Mouse (Mus musculus) neural tube, embryonic 11.5 days (tissue): ENCODE results near the gene Gm128. TPM values are rescaled to one million over a fixed set of nuclear protein-coding genes. Genes with fewer than 3 reads are reported as not detected.
A peak's percentile ranks its signal among the peaks of the same experiment; 100 is the strongest.
"Not testable (repeated sequence)": the region's sequence is repeated elsewhere in the genome, so short reads cannot be mapped to it uniquely, and the experiment has no call there.

ENCODE experiments used
- ATAC-seq: fragments of 200-750 bp; cut with Nextera tagmentation; 2 replicates; pipeline ENCODE4 v1.8.0; 2017; ENCODE audit warnings: moderate number of reproducible peaks, mild to moderate bottlenecking, moderate TSS enrichment, moderate library complexity; ENCODE audit not compliant: insufficient read depth, low FRiP score, low TSS enrichment
- DNase-seq: peaks from one replicate; pipeline ENCODE4 v3.0.0-alpha.2; 2015; ENCODE audit warnings: low spot score
- H3K27ac ChIP-seq: fragments of 300-500 bp; sonication (generic); 2 replicates; pipeline ENCODE4 v1.5.1; 2014; ENCODE audit warnings: low read depth, mild to moderate bottlenecking, low read length
- H3K27me3 ChIP-seq: fragments of 300-500 bp; sonication (generic); 2 replicates; pipeline ENCODE4 v1.6.1; 2014; ENCODE audit warnings: mild to moderate bottlenecking, low read length, mixed read lengths; ENCODE audit not compliant: control insufficient read depth, insufficient read depth
- H3K36me3 ChIP-seq: fragments of 300-500 bp; sonication (generic); 2 replicates; pipeline ENCODE4 v1.6.1; 2014; ENCODE audit warnings: mild to moderate bottlenecking, low read length, moderate library complexity, mixed read lengths; ENCODE audit not compliant: control insufficient read depth, insufficient read depth
- H3K4me1 ChIP-seq: fragments of 300-500 bp; sonication (generic); 2 replicates; pipeline ENCODE4 v1.6.1; 2014; ENCODE audit warnings: low read length, mixed read lengths; ENCODE audit not compliant: control insufficient read depth, insufficient read depth
- H3K4me2 ChIP-seq: fragments of 300-500 bp; sonication (generic); 2 replicates; pipeline ENCODE4 v1.6.1; 2014; ENCODE audit warnings: low read depth, mild to moderate bottlenecking, moderate library complexity
- H3K4me3 ChIP-seq: fragments of 300-500 bp; sonication (generic); 2 replicates; pipeline ENCODE4 v1.5.1; 2014; ENCODE audit warnings: low read depth, low read length
- H3K9ac ChIP-seq: fragments of 300-500 bp; sonication (generic); 2 replicates; pipeline ENCODE4 v1.6.1; 2014; ENCODE audit warnings: mild to moderate bottlenecking, low read length
- H3K9me3 ChIP-seq: fragments of 300-500 bp; sonication (generic); 2 replicates; pipeline ENCODE4 v1.6.1; 2016; ENCODE audit warnings: low read length; ENCODE audit not compliant: control insufficient read depth
- WGBS: fragments of 180-500 bp; shearing (Covaris S2); extraction: QIAGEN DNeasy Blood & Tissue Kit; methylation state at CpG from one replicate; pipeline ENCODE4 v1.1.7; 2014; 5-methylcytosine and 5-hydroxymethylcytosine counted together
- polyA plus RNA-seq: library from polyadenylated mRNA; unstranded; fragments of >200 nt; fragmentation: Nextera tagmentation; extraction: Ambion mirVana; gene quantifications from 2 replicates; pipeline ENCODE4 v1.2.1, GENCODE M21; 2014

Gm128 gene
- polyA plus RNA-seq, 1 experiment from 2014 or later = 0.33 TPM

DNA sequence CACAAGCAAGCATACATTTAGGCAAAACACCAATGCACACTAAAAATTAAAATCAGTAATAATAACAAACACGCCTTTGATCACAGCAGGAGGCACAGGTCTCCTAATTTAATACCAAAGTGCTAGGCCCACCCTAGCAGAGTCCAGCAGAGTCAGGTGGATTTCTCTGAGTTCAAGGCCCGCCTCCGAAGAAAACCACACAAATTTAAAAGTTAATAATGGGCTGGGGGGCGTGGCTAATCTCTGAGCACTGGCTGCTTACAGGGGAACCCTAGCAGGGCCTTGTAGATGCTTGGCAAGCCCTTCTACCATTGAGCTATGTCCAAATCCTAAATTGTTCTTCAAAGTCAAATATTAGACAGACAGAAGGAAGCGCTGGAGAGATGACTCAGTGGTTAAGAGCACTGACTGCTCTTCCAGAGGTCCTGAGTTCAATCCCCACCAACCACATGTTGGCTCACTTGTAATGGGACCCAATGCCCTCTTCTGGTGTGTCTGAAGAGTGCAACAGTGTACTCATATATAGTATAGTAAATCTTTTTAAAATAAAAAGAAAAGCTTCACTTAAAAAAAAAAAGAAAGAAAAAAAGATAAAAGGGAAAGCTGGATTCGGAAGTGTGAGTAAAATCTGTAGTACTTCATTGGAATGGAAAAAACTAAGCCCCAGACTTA is 22.8 kb downstream of the Gm128 start:
- no peak for DNase-seq
- peak overlapping the region; percentile 90; the same call in 1 of the 2 replicates for H3K27ac ChIP-seq
- no peak overlapping the region; the same call in 1 of the 2 replicates for H3K9ac ChIP-seq
- no peaks in the 10 kb centered on the region for H3K9me3 ChIP-seq
- no peak for ATAC-seq
- peaks cover 11% of the 10 kb centered on the region for H3K36me3 ChIP-seq
- peak overlapping the region; percentile 57; the same call in 1 of the 2 replicates for H3K4me3 ChIP-seq
- 84% methylated on average over 6 of the region's 6 CpGs for WGBS
- peak overlapping the region; percentile 49 for H3K4me2 ChIP-seq
- no peaks in the 10 kb centered on the region for H3K27me3 ChIP-seq
- H3K4me1 ChIP-seq = peaks cover 6% of the 10 kb centered on the region; the same call in 1 of the 2 replicates

DNA sequence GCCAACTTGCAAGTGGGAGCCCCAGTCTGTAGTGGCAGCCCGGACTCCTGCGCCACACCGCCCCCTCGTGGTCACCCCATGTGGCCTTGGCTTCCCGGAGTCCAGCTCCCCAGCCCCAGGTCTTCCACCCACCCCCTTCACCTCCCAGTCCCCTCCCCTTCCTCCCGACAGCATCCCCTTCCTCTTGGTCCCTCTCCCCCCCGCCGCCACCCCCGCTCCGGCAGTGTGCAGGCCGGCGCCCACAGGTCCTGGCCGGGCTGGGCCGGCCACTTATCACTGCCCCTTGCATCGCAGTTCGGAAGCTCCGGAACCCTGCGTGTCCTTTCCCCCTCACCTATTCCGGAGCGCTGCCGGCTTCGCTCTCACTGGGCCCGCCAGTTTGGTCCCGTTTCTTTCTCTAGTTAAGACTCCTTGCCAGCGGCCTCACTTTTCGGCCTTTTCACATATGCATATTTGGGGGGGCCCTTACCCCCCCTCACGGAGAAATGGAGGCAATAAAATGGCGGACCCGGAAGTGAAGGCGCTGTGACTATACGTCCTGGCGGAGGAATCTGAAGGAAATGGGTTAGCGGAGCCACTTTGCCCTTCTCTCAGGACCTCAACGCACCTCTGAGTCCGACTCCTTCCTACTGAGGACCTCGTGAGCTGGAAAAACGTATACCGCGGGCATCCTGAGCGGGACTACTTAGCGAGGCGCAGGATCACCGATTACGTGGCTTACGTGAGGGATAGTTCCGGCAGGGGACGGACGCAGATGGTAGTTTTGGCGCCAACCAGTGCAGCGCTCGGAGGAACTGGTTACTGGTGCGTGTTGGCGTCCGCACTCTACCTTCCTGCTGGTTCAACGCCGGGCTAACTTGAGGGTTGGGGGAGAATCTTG is 23.9 kb downstream of the Gm128 start, which contains the start of gene Gabpb2:
Gene Gabpb2 (minus strand): TSS at position 662 of the 880 bp plus-strand sequence.
- Histone ChIP-seq H3K4me3 (peak within 1 kb of the TSS; percentile 57), H3K36me3 (peaks cover 9% of the 10 kb centered on the region), H3K4me1 (peaks cover 6% of the 10 kb centered on the region; the same call in 1 of the 2 replicates), H3K27me3 (no peaks in the 10 kb centered on the region), H3K9me3 (no peaks in the 10 kb centered on the region), H3K9ac (peak within 1 kb of the TSS; percentile 79), H3K27ac (peak within 1 kb of the TSS; percentile 90), H3K4me2 (peak within 1 kb of the TSS; percentile 49)
- ATAC-seq = peak; percentile 90
- peak; percentile 94 for DNase-seq
- under 1% methylated on average over 52 of the region's 56 CpGs for WGBS

DNA sequence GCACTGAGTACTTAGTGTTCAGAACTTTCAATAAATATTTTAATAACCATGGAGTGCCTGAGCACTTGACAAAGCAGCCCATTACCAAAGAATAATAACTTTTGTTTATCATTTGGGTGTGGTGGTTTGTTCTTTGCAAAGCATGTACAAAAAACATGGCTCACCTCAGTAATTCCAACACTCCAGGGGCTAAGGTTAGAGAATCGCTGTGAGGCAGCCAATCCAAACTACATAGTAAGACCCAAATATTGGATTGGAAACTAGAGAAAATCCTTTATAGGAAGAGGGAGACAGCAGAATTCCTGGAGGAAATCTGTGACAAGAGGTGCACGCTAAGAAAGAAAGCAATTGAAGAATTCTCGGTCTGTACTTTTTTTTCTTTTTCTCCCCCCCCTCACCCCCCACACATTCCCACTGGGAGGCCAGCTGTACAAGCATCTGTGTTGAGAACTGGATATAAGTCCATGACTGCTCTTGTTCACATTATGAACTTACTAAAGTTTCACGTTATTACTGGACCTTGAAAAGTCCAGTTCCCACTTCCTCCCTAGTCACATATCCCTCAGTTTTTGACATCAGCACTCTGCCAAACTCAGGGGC is 24.6 kb downstream of the Gm128 start:
- Histone ChIP-seq H3K4me2 (peak overlapping the region; percentile 49), H3K4me1 (peaks cover 6% of the 10 kb centered on the region; the same call in 1 of the 2 replicates), H3K4me3 (peak overlapping the region; percentile 57), H3K9me3 (no peaks in the 10 kb centered on the region), H3K27me3 (no peaks in the 10 kb centered on the region), H3K36me3 (peaks cover 9% of the 10 kb centered on the region), H3K9ac (peak overlapping the region; percentile 79), H3K27ac (peak overlapping the region; percentile 90)
- ATAC-seq (no peak; the same call in 1 of the 2 replicates), DNase-seq (no peak)
- 24% methylated on average over 4 of the region's 4 CpGs for WGBS

DNA sequence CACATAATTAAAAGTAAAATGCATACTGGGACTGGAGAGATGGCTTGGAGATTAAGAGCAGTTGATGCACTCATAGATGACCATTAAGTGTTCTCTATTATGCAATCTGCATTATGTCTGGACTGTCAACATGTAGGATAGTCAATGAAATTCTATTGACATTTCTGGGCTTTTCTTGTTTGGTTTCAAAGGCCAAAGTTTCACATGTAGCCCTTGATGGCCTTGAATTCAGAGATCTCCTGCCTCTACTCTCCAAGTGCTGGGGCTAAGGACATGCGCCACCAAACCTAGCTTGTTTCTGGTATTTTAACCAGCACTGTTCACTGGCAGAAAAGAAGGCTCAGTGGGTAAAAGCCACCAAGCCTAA is 27.8 kb downstream of the Gm128 start:
- Histone ChIP-seq H3K27ac (no peak overlapping the region), H3K4me1 (peaks cover 6% of the 10 kb centered on the region; the same call in 1 of the 2 replicates), H3K9ac (no peak overlapping the region), H3K9me3 (no peaks in the 10 kb centered on the region), H3K4me3 (no peak overlapping the region), H3K36me3 (peaks cover 2% of the 10 kb centered on the region; the same call in 1 of the 2 replicates), H3K27me3 (no peaks in the 10 kb centered on the region), H3K4me2 (no peak overlapping the region)
- no peak for DNase-seq
- 100% methylated on average over 1 of the region's 1 CpGs for WGBS
- no peak for ATAC-seq

DNA sequence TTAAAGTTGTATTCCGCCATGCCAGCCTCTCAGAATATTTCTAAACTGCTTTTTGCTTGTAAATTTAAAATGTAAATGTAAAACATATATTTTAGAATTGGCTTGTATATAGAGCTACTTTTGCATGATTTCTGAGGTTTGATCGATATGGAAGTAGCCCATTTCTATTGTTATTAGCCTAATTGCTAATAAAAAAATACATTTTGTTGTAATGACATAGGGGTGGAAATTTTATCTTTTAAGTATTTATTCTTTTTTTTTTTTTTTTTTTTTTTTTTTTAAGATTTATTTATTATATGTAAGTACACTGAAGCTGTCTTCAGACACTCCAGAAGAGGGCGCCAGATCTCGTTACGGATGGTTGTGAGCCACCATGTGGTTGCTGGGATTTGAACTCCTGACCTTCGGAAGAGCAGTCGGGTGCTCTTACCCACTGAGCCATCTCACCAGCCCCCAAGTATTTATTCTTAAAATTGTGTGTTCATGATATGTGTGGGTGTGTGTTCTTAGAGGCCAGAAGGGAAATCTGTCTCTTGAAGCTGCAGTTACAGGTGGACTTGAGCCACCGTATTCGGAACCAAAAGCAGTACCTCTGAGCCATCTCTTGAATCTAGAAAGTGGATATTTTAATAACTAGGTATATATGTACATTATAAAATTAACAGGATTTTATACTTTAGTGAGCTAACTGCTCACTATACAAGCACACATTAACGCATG is 28.3 kb downstream of the Gm128 start:
- not testable (repeated sequence) for H3K9me3 ChIP-seq, H3K4me1 ChIP-seq, H3K9ac ChIP-seq, H3K36me3 ChIP-seq, H3K4me2 ChIP-seq, H3K27ac ChIP-seq, ATAC-seq, DNase-seq, H3K4me3 ChIP-seq, H3K27me3 ChIP-seq
- WGBS = 95% methylated on average over 7 of the region's 10 CpGs

DNA sequence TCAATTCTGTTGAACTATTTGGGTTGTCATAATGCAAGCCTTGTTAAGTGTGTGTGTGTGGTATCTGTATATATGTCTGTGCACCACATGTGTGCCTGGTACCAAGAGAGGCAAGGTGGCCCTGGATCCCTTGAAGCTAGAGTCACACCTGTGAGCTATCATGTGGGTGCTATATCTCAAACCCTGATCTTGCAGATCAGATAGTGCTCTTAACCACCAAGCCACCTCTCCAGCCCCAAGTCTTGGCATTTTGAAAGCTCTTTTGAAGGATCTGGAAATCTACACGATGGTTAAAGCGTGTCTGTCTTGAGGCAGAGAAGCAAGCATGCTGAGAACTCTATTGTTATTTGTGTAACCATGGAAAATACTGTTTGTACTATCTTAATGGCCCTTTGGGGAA is 30.8 kb downstream of the Gm128 start:
- Histone ChIP-seq H3K4me2 (no peak overlapping the region), H3K27ac (no peak overlapping the region), H3K36me3 (peaks cover 2% of the 10 kb centered on the region; the same call in 1 of the 2 replicates), H3K27me3 (no peaks in the 10 kb centered on the region), H3K4me1 (no peaks in the 10 kb centered on the region), H3K4me3 (no peak overlapping the region), H3K9me3 (no peaks in the 10 kb centered on the region), H3K9ac (no peak overlapping the region)
- DNase-seq (no peak), ATAC-seq (no peak)
- WGBS = 86% methylated on average over 2 of the region's 2 CpGs

DNA sequence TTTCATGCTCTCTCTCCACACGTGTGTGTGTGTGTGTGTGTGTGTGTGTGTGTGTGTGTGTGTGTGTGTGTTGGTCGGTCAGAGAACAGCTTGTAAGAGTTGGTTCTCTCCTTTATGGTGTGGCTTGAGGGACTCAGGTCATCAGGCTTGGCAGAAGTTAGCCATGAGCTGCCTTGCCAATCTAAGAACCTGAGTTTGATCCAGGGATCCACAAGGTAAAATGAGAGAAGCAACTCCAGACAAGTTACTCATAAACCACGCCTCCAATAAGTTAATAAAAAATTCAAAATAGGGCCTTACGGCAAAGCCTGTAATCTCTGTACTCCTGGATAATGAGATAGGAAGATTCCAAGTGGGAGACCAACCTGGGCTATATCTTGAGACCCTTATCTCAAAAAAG is 33.1 kb downstream of the Gm128 start:
- H3K9ac ChIP-seq = no peak overlapping the region
- H3K4me2 ChIP-seq = no peak overlapping the region
- no peak overlapping the region for H3K27ac ChIP-seq
- H3K27me3 ChIP-seq = no peaks in the 10 kb centered on the region
- no peaks in the 10 kb centered on the region for H3K9me3 ChIP-seq
- DNase-seq (no peak), ATAC-seq (no peak)
- H3K36me3 ChIP-seq = no peaks in the 10 kb centered on the region; the same call in 1 of the 2 replicates
- WGBS = 90% methylated on average over 4 of the region's 4 CpGs
- H3K4me1 ChIP-seq = no peaks in the 10 kb centered on the region
- no peak overlapping the region for H3K4me3 ChIP-seq

DNA sequence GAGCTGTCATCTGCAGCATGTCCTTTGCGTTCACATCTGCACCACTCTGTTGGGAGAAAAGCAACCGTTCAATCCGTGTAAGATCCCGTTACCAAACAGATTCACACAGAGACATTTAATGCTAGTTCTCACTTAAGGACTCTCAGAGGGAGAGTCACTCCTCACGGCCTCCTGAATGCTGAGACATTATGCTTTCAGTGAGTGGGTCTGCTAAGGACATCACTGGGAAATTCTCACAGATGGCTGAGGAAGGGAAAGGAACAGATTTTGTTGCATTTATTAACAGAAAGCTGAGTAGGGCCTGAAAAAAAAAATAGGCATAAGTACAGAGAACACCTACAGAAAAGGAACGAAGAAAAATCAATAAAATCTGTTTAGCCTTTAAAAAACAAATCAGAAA is 37.5 kb downstream of the Gm128 start:
- Histone ChIP-seq H3K27me3 (no peaks in the 10 kb centered on the region), H3K27ac (no peak overlapping the region), H3K36me3 (peaks cover 6% of the 10 kb centered on the region; the same call in 1 of the 2 replicates), H3K9me3 (no peaks in the 10 kb centered on the region), H3K4me2 (no peak overlapping the region), H3K9ac (no peak overlapping the region), H3K4me3 (no peak overlapping the region), H3K4me1 (no peaks in the 10 kb centered on the region)
- no peak for ATAC-seq
- DNase-seq = no peak
- 93% methylated on average over 6 of the region's 6 CpGs for WGBS
